Mouse (Mus musculus) neutrophil, adult 59 days (primary cell): ENCODE data around the gene Lmntd2. TPM values are rescaled to one million over a fixed set of nuclear protein-coding genes. Genes with fewer than 3 reads are reported as not detected.

Experiments
- total RNA-seq, 2 experiments: library from RNA; stranded (reverse); gene quantifications; 1 replicate in 1 of 2; 2 replicates in 1 of 2; pipeline ENCODE4 v1.2.4; 2023

The Lmntd2 gene
- under 1 TPM; 0.18 to 0.22 TPM for total RNA-seq

GRCm38 (mm10) chr7:141213605-141214235 is at the start of gene Lmntd2:
Lmntd2 (minus strand) TSS chr7:141214080.

GRCm38 (mm10) chr7:141228279-141229067 is 14.6 kb upstream of the Lmntd2 start, which contains the start of gene Phrf1:
Phrf1 (plus strand) TSS chr7:141228784.

GRCm38 (mm10) chr7:141215101-141215879 is 1.4 kb upstream of the Lmntd2 start, which contains the start of gene Rassf7:
Rassf7 (plus strand) TSS chr7:141215860.

GRCm38 (mm10) chr7:141193948-141194347 is 19.9 kb downstream of the Lmntd2 start, which contains the start of the genes Hras and Lrrc56:
Hras (minus strand) TSS chr7:141194005.
Lrrc56 (plus strand) TSS chr7:141194157.

GRCm38 (mm10) chr7:141172116-141173006 is 41.5 kb downstream of the Lmntd2 start, which contains the start of gene Rnh1:
Rnh1 (minus strand) TSS chr7:141172857.

Other genes with a start within 250 kb of the Lmntd2 start
- 100 to 1,000 TPM; 290 to 313 TPM for gene Ifitm1, start 246.9 kb downstream of the Lmntd2 start, total RNA-seq
- 100 to 1,000 TPM; 439 to 533 TPM for gene Ifitm3, start 203.3 kb downstream of the Lmntd2 start, total RNA-seq
- 100 to 1,000 TPM; 869 to 973 TPM for gene Ifitm6, start 196.2 kb downstream of the Lmntd2 start, total RNA-seq
- not detected for gene Gm17387, start 184.9 kb downstream of the Lmntd2 start, total RNA-seq
- 1 to 10 TPM in 1 of 2 experiments, under 1 TPM in 1; 0.67 to 1.2 TPM for gene B4galnt4, start 153.0 kb downstream of the Lmntd2 start, total RNA-seq
- gene Pkp3, start 135.9 kb downstream of the Lmntd2 start, total RNA-seq, result 1 to 10 TPM; 3.6 to 5.5 TPM
- 1 to 10 TPM; 6.6 to 7.4 TPM for gene Sigirr, start 113.5 kb downstream of the Lmntd2 start, total RNA-seq
- gene Ano9, start 96.3 kb downstream of the Lmntd2 start, total RNA-seq, result not detected
- 10 to 100 TPM in 1 of 2 experiments, 1 to 10 TPM in 1; 7.5 to 14.3 TPM for gene Ptdss2, start 91.7 kb downstream of the Lmntd2 start, total RNA-seq
- gene Rnh1, start 41.2 kb downstream of the Lmntd2 start, total RNA-seq, result 100 to 1,000 TPM in 1 of 2 experiments, 10 to 100 TPM in 1; 85.6 to 106 TPM
- 10 to 100 TPM; 30.0 to 30.9 TPM for gene Hras, start 20.1 kb downstream of the Lmntd2 start, total RNA-seq
- gene Lrrc56, start 19.9 kb downstream of the Lmntd2 start, total RNA-seq, result 1 to 10 TPM; 3.8 to 5.6 TPM
- gene Rassf7, start 1.8 kb upstream of the Lmntd2 start, total RNA-seq, result 1 to 10 TPM; 4.0 to 5.0 TPM
- gene Phrf1, start 14.7 kb upstream of the Lmntd2 start, total RNA-seq, result 10 to 100 TPM; 77.4 to 85.4 TPM
- gene Irf7, start 52.4 kb upstream of the Lmntd2 start, total RNA-seq, result 10 to 100 TPM; 27.7 to 35.2 TPM
- not detected for gene Cdhr5, start 62.7 kb upstream of the Lmntd2 start, total RNA-seq
- gene Sct, start 65.1 kb upstream of the Lmntd2 start, total RNA-seq, result not detected
- gene Drd4, start 77.9 kb upstream of the Lmntd2 start, total RNA-seq, result not detected
- gene Deaf1, start 113.6 kb upstream of the Lmntd2 start, total RNA-seq, result 10 to 100 TPM; 29.1 to 29.5 TPM
- 10 to 100 TPM in 1 of 2 experiments, 1 to 10 TPM in 1; 9.5 to 10.8 TPM for gene Tmem80, start 113.7 kb upstream of the Lmntd2 start, total RNA-seq
- gene Eps8l2, start 124.8 kb upstream of the Lmntd2 start, total RNA-seq, result under 1 TPM in 1 of 2 experiments, not detected in 1; 0.78 TPM
- gene Taldo1, start 178.1 kb upstream of the Lmntd2 start, total RNA-seq, result 100 to 1,000 TPM; 737 to 741 TPM
- gene Gatd1, start 200.1 kb upstream of the Lmntd2 start, total RNA-seq, result 10 to 100 TPM; 19.7 to 19.9 TPM
- gene Cend1, start 215.4 kb upstream of the Lmntd2 start, total RNA-seq, result not detected
- 10 to 100 TPM; 14.0 to 16.2 TPM for gene Slc25a22, start 223.8 kb upstream of the Lmntd2 start, total RNA-seq
- gene Pidd1, start 229.9 kb upstream of the Lmntd2 start, total RNA-seq, result 10 to 100 TPM in 1 of 2 experiments, 1 to 10 TPM in 1; 8.2 to 10.7 TPM
- 100 to 1,000 TPM; 666 to 909 TPM for gene Rplp2, start 233.3 kb upstream of the Lmntd2 start, total RNA-seq
- 100 to 1,000 TPM in 1 of 2 experiments, 10 to 100 TPM in 1; 90.8 to 112 TPM for gene Pnpla2, start 241.1 kb upstream of the Lmntd2 start, total RNA-seq
- 1 to 10 TPM; 4.0 to 9.5 TPM for gene Cracr2b, start 247.0 kb upstream of the Lmntd2 start, total RNA-seq